8 mouse cellular contexts compared by ENCODE assay signal in the genomic region with DNA sequence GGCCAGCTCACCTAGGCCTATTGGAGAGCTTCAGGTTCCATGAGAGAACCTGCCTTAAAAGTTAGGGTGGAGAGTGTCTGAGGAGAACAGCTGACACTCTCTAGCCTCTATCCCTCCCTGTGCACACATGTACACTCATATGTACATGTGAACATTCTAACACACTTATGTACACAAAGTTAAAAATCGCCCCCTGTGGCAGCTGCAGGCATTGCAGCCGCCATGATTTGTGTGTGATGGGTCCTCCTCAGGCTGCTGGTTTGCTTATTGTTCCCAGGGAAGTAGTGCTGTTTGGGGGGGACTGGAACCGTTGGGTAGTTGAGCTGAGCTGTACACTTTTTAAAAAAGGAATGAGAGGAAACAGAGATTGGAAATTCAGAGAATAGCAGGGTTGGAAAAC. TPM values are rescaled to one million over a fixed set of nuclear protein-coding genes. Genes with fewer than 3 reads are reported as not detected.
DNase-seq lines count a peak whose midpoint lies in the region; TF ChIP-seq lines count a peak whose summit lies in the region.

No protein-coding gene starts in this region.

- H3ac ChIP-seq in C2C12 (ENCODE audit: control insufficient read depth, insufficient read length, low read depth) = no peak overlapping the region

- peaks cover 3% of the 10 kb centered on the region for H3K27me3 ChIP-seq in C2C12 (ENCODE audit: control insufficient read depth, insufficient read depth, insufficient read length)
- no peaks in the 10 kb centered on the region for H3K27me3 ChIP-seq in embryonic facial prominence, embryonic 10.5 days (replicated peaks; ENCODE audit: low read depth, poor library complexity, severe bottlenecking)

- peaks cover 3% of the 10 kb centered on the region for H3K4me1 ChIP-seq in embryonic facial prominence, embryonic 10.5 days

- no peaks in the 10 kb centered on the region for H3K9me3 ChIP-seq in embryonic facial prominence, embryonic 10.5 days

- no peaks in the 10 kb centered on the region for H3K36me3 ChIP-seq in C2C12 (ENCODE audit: control insufficient read depth, insufficient read depth)
- H3K36me3 ChIP-seq in embryonic facial prominence, embryonic 10.5 days (replicated peaks) = no peaks in the 10 kb centered on the region

- intact Hi-C loops in heart, postnatal 10 days (cut with DNase I) = loop anchor here (5.0 kb wide), 2 partner anchors 130 to 145 kb away; no protein-coding TSS in a partner anchor
- intact Hi-C loops in heart, postnatal 25 days (cut with DNase I) = no loop called here

- H3K79me2 ChIP-seq in C2C12 (ENCODE audit: control insufficient read depth, insufficient read depth) = no peaks in the 10 kb centered on the region

- no peak overlapping the region for H3K4me3 ChIP-seq in C2C12 (ENCODE audit: insufficient read depth, poor library complexity, severe bottlenecking)
- H3K4me3 ChIP-seq in embryonic facial prominence, embryonic 10.5 days = no peak overlapping the region

- 15% methylated on average over 3 of the region's 3 CpGs for WGBS in embryonic facial prominence, embryonic 10.5 days

- no peaks in the 10 kb centered on the region for H3K79me3 ChIP-seq in C2C12 (ENCODE audit: low read depth)

- H3K27ac ChIP-seq in embryonic facial prominence, embryonic 10.5 days (replicated peaks) = no peak overlapping the region

- TF ChIP-seq CTCF in C2C12 (IDR thresholded peaks at IDR 0.05; ENCODE audit: control insufficient read depth, insufficient read depth, insufficient read length) = peak; percentile 30

- peak; percentile 55 to 76 for DNase-seq in heart, postnatal 10 days
- DNase-seq in heart, postnatal 25 days (ENCODE audit: low spot score) = no peak
- DNase-seq in adrenal gland, postnatal 10 days = peak; percentile 72
- DNase-seq in embryonic facial prominence, embryonic 10.5 days (ENCODE audit: low spot score) = peak; percentile 74
- peak; percentile 35 for DNase-seq in layer of hippocampus, adult 9-10 months (ENCODE audit: low spot score)
- peak; percentile 59 for DNase-seq in mesoderm, embryonic 11.5 days (ENCODE audit: low read depth, low spot score)
- DNase-seq in thymus, postnatal 25 days = peak; percentile 70

TF ChIP-seq in C2C12, 6 proteins besides CTCF, POLR2A, EP300 and RAD21:
- TF ChIP-seq MAX (IDR thresholded peaks at IDR 0.05) = no peak
- no peak for TF ChIP-seq FOSL1 (IDR thresholded peaks at IDR 0.05; ENCODE audit: insufficient read depth, low read length, poor library complexity, severe bottlenecking)
- TF ChIP-seq MYOD1 (IDR thresholded peaks at IDR 0.05; ENCODE audit: control insufficient read depth, insufficient read length, low read depth) = no peak
- TF ChIP-seq MYOG (IDR thresholded peaks at IDR 0.05; ENCODE audit: control insufficient read depth, extremely low read depth, insufficient read length) = no peak
- TF ChIP-seq USF1 (IDR thresholded peaks at IDR 0.05; ENCODE audit: low read depth) = no peak
- TF ChIP-seq CEBPB (IDR thresholded peaks at IDR 0.05; ENCODE audit: low read depth) = no peak

RNA-seq across cellular contexts. Expression of gene Adamts2, which starts 14.1 kb away (rescaled TPM):
- 10 to 100 TPM; 36.1 to 40.3 TPM for total RNA-seq in heart, postnatal 10 days (2021)
- total RNA-seq in heart, postnatal 25 days (2021) = 10 to 100 TPM; 19.1 to 20.0 TPM
- polyA plus RNA-seq in C2C12 (2012; fragmentation: generic; extraction: Trizol) = 2.9 TPM
- 10 to 100 TPM; 17.6 to 19.4 TPM for total RNA-seq in adrenal gland, postnatal 10 days (2021)
- polyA plus RNA-seq in embryonic facial prominence, embryonic 10.5 days (2016; fragmentation: Nextera tagmentation; extraction: Ambion mirVana) = 0.74 and 1.4 TPM in 2 replicates
